Mouse (Mus musculus) liver, embryonic 14.5 days (tissue): ENCODE data around the gene Faah. TPM values are rescaled to one million over a fixed set of nuclear protein-coding genes. Genes with fewer than 3 reads are reported as not detected.

Source experiments
- ATAC-seq: fragments of 200-750 bp; cut with Nextera tagmentation; 2 replicates; pipeline ENCODE4 v1.8.0; 2017; ENCODE audit warnings: moderate number of reproducible peaks, mild to moderate bottlenecking, moderate library complexity; ENCODE audit not compliant: insufficient read depth
- DNase-seq, 3 experiments: peaks; one replicate each; pipeline ENCODE4 v3.0.0-alpha.2; 2012 to 2013; ENCODE audit warnings: low read depth in 3 of 3, low spot score in 3 of 3
- H3K27ac ChIP-seq: fragments of 300-500 bp; sonication (generic); 2 replicates; pipeline ENCODE4 v1.5.1; 2014; ENCODE audit warnings: moderate library complexity, mild to moderate bottlenecking, control low read depth, inconsistent platforms
- H3K27me3 ChIP-seq: fragments of 300-500 bp; sonication (generic); 2 replicates; pipeline ENCODE4 v1.6.1; 2014; ENCODE audit warnings: mild to moderate bottlenecking, low read length, moderate library complexity; ENCODE audit not compliant: control insufficient read depth, insufficient read depth
- H3K36me3 ChIP-seq: fragments of 300-500 bp; sonication (generic); replicated peaks from 2 replicates; pipeline ENCODE4 v1.6.1; 2014; ENCODE audit warnings: low read depth; ENCODE audit not compliant: control insufficient read depth, insufficient read depth
- H3K4me1 ChIP-seq, 2 experiments: fragments of 200-500 bp in 1 of 2; fragments of 300-500 bp in 1 of 2; sonication (generic) in 1 of 2; replicated peaks; 2 replicates each; pipeline ENCODE4 v1.6.1; 2012 to 2014; ENCODE audit warnings: antibody characterized with exemption in 1 of 2, inconsistent platforms in 1 of 2, low read length in 1 of 2; ENCODE audit not compliant: control insufficient read depth in 2 of 2, insufficient read depth in 2 of 2
- H3K4me2 ChIP-seq: fragments of 300-500 bp; sonication (generic); 2 replicates; pipeline ENCODE4 v1.6.1; 2014; ENCODE audit warnings: low read depth, mild to moderate bottlenecking, control low read depth, moderate library complexity
- H3K4me3 ChIP-seq, 2 experiments: fragments of 200-500 bp in 1 of 2; fragments of 300-500 bp in 1 of 2; sonication (generic) in 1 of 2; 2 replicates each; pipeline ENCODE4 v1.5.1; 2012 to 2014; ENCODE audit warnings: low read depth in 2 of 2, low read length in 2 of 2, mild to moderate bottlenecking in 2 of 2, control low read depth in 1 of 2, inconsistent platforms in 1 of 2, moderate library complexity in 1 of 2; ENCODE audit not compliant: insufficient read depth in 1 of 2
- H3K9ac ChIP-seq: fragments of 300-500 bp; sonication (generic); replicated peaks from 2 replicates; pipeline ENCODE4 v1.6.1; 2014; ENCODE audit warnings: mild to moderate bottlenecking, control low read depth, moderate library complexity
- H3K9me3 ChIP-seq: fragments of 300-500 bp; sonication (generic); 2 replicates; pipeline ENCODE4 v1.6.1; 2016; ENCODE audit warnings: low read length, mixed read lengths; ENCODE audit not compliant: control insufficient read depth
- CTCF ChIP-seq: IDR thresholded peaks from 2 replicates; pipeline ENCODE4 v1.5.1; 2016; ENCODE audit warnings: antibody characterized with exemption, low read depth, control low read depth
- EP300 ChIP-seq: IDR thresholded peaks from 2 replicates; pipeline ENCODE4 v1.6.1; 2016; ENCODE audit warnings: antibody characterized with exemption, low read depth
- WGBS: fragments of 180-500 bp; shearing (Covaris S2); extraction: QIAGEN DNeasy Blood & Tissue Kit; methylation state at CpG from one replicate; pipeline ENCODE4 v1.1.7; 2014; ENCODE audit not compliant: insufficient replicate concordance; 5-methylcytosine and 5-hydroxymethylcytosine counted together
- polyA plus RNA-seq, 2 experiments: library from polyadenylated mRNA; depleted of rRNA in 1 of 2; stranded (reverse) in 1 of 2; unstranded in 1 of 2; fragments of >200 nt; fragmentation: Nextera tagmentation in 1 of 2; extraction: Ambion mirVana in 1 of 2; gene quantifications; 2 replicates each; pipeline versions ENCODE4 v1.2.1 to v1.2.3; 2012 to 2014

The Faah gene
- polyA plus RNA-seq, 2 experiments = 3.8 to 4.1 TPM

DNA sequence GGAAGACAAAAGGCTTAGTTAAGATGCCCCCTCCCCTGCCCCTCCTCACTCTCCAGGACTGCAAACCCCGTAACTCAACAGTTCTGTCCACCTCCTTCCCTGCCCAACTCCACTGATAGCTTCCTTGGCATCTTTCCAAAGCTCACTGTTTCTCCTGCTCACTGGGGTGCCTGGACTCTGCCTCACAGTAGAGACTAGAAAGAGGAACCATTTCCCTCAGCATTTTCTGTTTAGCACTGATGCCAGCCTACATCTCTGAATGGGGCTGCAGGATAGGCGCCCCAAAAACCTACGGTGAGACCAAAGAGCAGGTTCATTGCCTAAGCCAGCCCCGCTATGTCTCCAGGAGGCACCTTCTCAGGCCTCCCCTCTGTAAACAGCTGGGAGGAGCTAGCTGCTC is 16.5 kb downstream of the Faah start:
- Histone ChIP-seq H3K4me3 (no peak overlapping the region), H3K9me3 (no peaks in the 10 kb centered on the region), H3K4me2 (no peak overlapping the region), H3K9ac (no peak overlapping the region), H3K4me1 (no peaks in the 10 kb centered on the region; a peak in 1 of 4 replicates), H3K27me3 (no peaks in the 10 kb centered on the region), H3K36me3 (no peaks in the 10 kb centered on the region), H3K27ac (no peak overlapping the region)
- ATAC-seq (no peak), DNase-seq (no peak)
- WGBS = 48% methylated on average over 4 of the region's 4 CpGs
- no peak for TF ChIP-seq EP300
- no peak for TF ChIP-seq CTCF

DNA sequence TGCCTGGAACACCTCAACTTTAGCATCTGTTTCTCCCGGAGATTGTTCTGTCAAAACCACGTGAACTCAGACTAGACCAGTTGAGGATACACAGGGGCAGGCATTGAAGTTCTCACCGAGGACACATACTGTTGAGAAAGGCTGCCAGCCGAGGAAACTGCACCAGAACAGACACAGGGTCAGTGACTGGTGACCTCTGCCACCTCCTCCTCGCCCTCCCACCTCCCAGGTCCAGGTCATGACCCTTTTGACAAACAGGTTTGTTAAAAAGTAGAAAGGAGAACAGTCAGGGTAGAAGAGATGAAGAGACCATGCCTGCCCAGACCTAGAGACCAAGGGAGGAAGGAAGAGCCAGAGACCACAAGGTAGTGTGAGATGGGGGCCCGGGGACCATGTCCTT is 17.1 kb downstream of the Faah start:
- peak; percentile 48 for ATAC-seq
- no peaks in the 10 kb centered on the region for H3K36me3 ChIP-seq
- no peaks in the 10 kb centered on the region for H3K9me3 ChIP-seq
- H3K9ac ChIP-seq = no peak overlapping the region
- TF ChIP-seq CTCF (no peak), EP300 (no peak)
- H3K4me3 ChIP-seq = no peak overlapping the region
- no peaks in the 10 kb centered on the region for H3K27me3 ChIP-seq
- no peak overlapping the region for H3K4me2 ChIP-seq
- no peak overlapping the region for H3K27ac ChIP-seq
- DNase-seq = no peak
- no peaks in the 10 kb centered on the region; a peak in 1 of 4 replicates for H3K4me1 ChIP-seq
- 30% methylated on average over 6 of the region's 6 CpGs for WGBS

DNA sequence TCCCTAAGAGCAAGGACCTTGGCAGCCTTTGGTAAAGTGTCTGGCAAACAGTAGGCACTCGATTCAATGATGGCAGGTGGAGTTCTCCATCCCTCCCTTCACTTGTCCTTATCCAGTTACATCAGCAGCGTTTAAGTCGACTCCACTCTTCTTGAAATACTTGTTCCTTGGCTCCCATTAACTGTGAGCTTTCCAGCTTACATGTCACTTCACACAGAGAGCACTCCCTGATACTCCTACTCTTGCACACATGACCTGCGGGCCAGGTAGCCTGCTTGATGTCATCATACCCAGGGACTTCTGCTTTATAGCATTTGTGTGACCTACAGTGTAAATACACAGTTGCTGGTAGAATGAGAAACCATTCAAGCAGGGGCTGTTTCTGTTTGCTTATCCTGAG is 21.0 kb downstream of the Faah start:
- Histone ChIP-seq H3K9ac (no peak overlapping the region), H3K27ac (no peak overlapping the region), H3K27me3 (no peaks in the 10 kb centered on the region), H3K36me3 (no peaks in the 10 kb centered on the region), H3K4me3 (no peak overlapping the region), H3K4me1 (no peaks in the 10 kb centered on the region; a peak in 1 of 4 replicates), H3K9me3 (no peaks in the 10 kb centered on the region), H3K4me2 (no peak overlapping the region)
- TF ChIP-seq EP300 (no peak), CTCF (no peak)
- WGBS = 41% methylated on average over 4 of the region's 4 CpGs
- DNase-seq (no peak), ATAC-seq (no peak)

DNA sequence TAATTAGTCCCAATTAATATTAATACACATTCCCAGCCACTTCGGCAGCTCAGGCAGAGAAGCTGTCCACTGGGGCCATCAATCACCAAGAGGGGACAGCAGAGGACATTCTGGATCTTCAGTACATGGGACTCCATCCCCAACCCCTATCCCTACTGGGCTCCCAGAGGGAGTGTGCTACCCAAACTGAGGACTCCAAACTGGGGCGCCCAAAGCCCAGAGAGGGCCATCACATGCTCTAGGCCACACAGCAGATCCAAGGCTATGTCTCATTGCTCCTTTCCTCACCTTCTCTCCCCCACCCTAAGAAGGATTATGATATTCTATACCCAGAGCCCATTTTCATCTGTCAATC is 22.4 kb downstream of the Faah start:
- 51% methylated on average over 2 of the region's 2 CpGs for WGBS
- no peaks in the 10 kb centered on the region for H3K36me3 ChIP-seq
- DNase-seq (no peak), ATAC-seq (no peak)
- H3K27ac ChIP-seq = no peak overlapping the region
- no peak overlapping the region for H3K4me2 ChIP-seq
- TF ChIP-seq CTCF (no peak), EP300 (no peak)
- no peak overlapping the region for H3K9ac ChIP-seq
- H3K4me1 ChIP-seq = no peaks in the 10 kb centered on the region; a peak in 1 of 4 replicates
- no peak overlapping the region for H3K4me3 ChIP-seq
- H3K27me3 ChIP-seq = no peaks in the 10 kb centered on the region
- H3K9me3 ChIP-seq = no peaks in the 10 kb centered on the region

DNA sequence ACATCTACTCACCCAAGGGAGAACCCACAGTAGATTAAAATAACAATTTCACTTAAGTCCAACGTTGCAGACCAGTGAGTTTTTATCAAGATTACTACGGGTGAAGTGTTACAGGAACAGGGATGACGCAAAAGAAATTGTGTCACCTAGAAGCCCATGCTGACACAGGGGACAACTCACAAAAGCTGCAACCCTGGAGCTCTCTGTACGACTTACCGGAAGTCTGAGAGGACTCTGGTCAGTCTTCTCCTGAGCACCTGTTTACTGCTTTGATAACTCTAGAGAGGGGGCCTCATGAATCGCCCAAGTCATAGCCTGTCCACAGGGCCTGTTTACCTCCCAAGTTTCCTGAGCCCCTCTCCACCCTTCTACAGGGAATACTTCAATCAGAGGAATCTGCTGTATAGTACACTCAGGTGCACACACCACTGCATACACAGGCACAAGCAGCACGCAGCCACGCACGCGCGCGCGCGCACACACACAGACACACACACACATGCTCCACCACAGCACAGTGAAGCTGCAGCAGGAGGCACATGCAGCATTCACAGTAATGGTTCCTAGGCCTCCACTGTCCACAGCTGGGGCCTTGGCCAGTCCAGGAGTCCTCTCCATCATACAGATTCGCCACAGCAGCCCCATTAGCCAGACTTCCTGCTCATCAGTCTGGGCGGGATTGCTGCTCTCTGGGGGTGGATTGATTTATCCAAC is 22.9 kb downstream of the Faah start:
- Histone ChIP-seq H3K4me1 (no peaks in the 10 kb centered on the region), H3K9ac (no peak overlapping the region), H3K9me3 (no peaks in the 10 kb centered on the region), H3K4me3 (no peak overlapping the region), H3K4me2 (no peak overlapping the region), H3K27me3 (no peaks in the 10 kb centered on the region), H3K27ac (no peak overlapping the region), H3K36me3 (no peaks in the 10 kb centered on the region)
- no peak for TF ChIP-seq EP300
- no peak for TF ChIP-seq CTCF
- DNase-seq (no peak), ATAC-seq (no peak)
- WGBS = 73% methylated on average over 16 of the region's 16 CpGs
